Mouse (Mus musculus) activated CD4-positive, CD25-positive, alpha-beta regulatory T cell, adult 4 months (primary cell): ENCODE results near the gene Alg1. TPM values are rescaled to one million over a fixed set of nuclear protein-coding genes. Genes with fewer than 3 reads are reported as not detected.
"Not testable (repeated sequence)": the region's sequence is repeated elsewhere in the genome, so short reads cannot be mapped to it uniquely, and the experiment has no call there.

ENCODE experiments used
- ATAC-seq: one replicate; pipeline ENCODE4 v1.8.0; 2017
- polyA plus RNA-seq, 2 experiments: library from polyadenylated mRNA; unstranded; fragments of 100-300 nt; shearing (Covaris generic); gene quantifications; one replicate each; pipeline ENCODE4 v1.2.1; 2017

Alg1 gene
- 10 to 100 TPM; 14.6 to 16.9 TPM for polyA plus RNA-seq

- peak; percentile 92 for ATAC-seq
Observed at GRCm38 (mm10) chr16:5233418-5234313, at the start of gene Alg1. TSS of gene Alg1 (plus strand) at chr16:5233621.

- no peak for ATAC-seq
Observed at GRCm38 (mm10) chr16:5184101-5184500, 49.3 kb upstream of the Alg1 start.

- no peak for ATAC-seq
Observed at GRCm38 (mm10) chr16:5184956-5185355, 48.5 kb upstream of the Alg1 start.

- no peak for ATAC-seq
Observed at GRCm38 (mm10) chr16:5185691-5186090, 47.7 kb upstream of the Alg1 start.

- no peak for ATAC-seq
Observed at GRCm38 (mm10) chr16:5186234-5186633, 47.2 kb upstream of the Alg1 start.

GRCm38 (mm10) chr16:5195080-5195479 lies 38.3 kb upstream of the Alg1 start:
- ATAC-seq: no peak

- no peak for ATAC-seq
Observed at GRCm38 (mm10) chr16:5202681-5203080, 30.7 kb upstream of the Alg1 start.

GRCm38 (mm10) chr16:5203200-5203599 lies 30.2 kb upstream of the Alg1 start:
- ATAC-seq: peak; percentile 50

- ATAC-seq: peak; percentile 85
Observed at GRCm38 (mm10) chr16:5203668-5204433, 29.6 kb upstream of the Alg1 start, which contains the start of gene Nagpa. TSS of gene Nagpa (minus strand) at chr16:5204012.

- no peak for ATAC-seq
Observed at GRCm38 (mm10) chr16:5205431-5205970, 27.9 kb upstream of the Alg1 start.

- no peak for ATAC-seq
Observed at GRCm38 (mm10) chr16:5206051-5206450, 27.4 kb upstream of the Alg1 start.

GRCm38 (mm10) chr16:5210365-5210764 lies 23.1 kb upstream of the Alg1 start:
- no peak for ATAC-seq

GRCm38 (mm10) chr16:5212150-5212549 lies 21.3 kb upstream of the Alg1 start:
- no peak for ATAC-seq

GRCm38 (mm10) chr16:5214126-5214525 lies 19.3 kb upstream of the Alg1 start:
- no peak for ATAC-seq

GRCm38 (mm10) chr16:5216686-5217085 lies 16.7 kb upstream of the Alg1 start:
- no peak for ATAC-seq

GRCm38 (mm10) chr16:5217341-5218133 lies 15.9 kb upstream of the Alg1 start:
- ATAC-seq: no peak

GRCm38 (mm10) chr16:5221403-5221802 lies 12.0 kb upstream of the Alg1 start:
- ATAC-seq: no peak

- ATAC-seq: no peak
Observed at GRCm38 (mm10) chr16:5222140-5222539, 11.3 kb upstream of the Alg1 start, which contains the start of gene AU021092. TSS of gene AU021092 (minus strand) at chr16:5222299.

- ATAC-seq: not testable (repeated sequence)
Observed at GRCm38 (mm10) chr16:5226534-5226933, 6.9 kb upstream of the Alg1 start.

- not testable (repeated sequence) for ATAC-seq
Observed at GRCm38 (mm10) chr16:5227501-5227900, 5.9 kb upstream of the Alg1 start.

GRCm38 (mm10) chr16:5228103-5228502 lies 5.3 kb upstream of the Alg1 start:
- ATAC-seq: not testable (repeated sequence)

GRCm38 (mm10) chr16:5232982-5233381 lies 439 bp upstream of the Alg1 start:
- no peak for ATAC-seq
